Mouse (Mus musculus) T-helper 2 cell (primary cell): ENCODE results near the gene Ch25h.

Experiments
- in situ Hi-C: fragments of 300-600 bp; cut with MboI, MseI; formaldehyde crosslinking; loops from one replicate; pipeline ENCODE4 v1.15.1; 2025; ENCODE audit warnings: high pct_unique_total_duplicates

Gene Ch25h

GRCm38 (mm10) chr19:34474991-34475971 is at the start of gene Ch25h:
Gene Ch25h (minus strand): TSS chr19:34475164.
- in situ Hi-C loops = loop anchor here (5.0 kb wide), 1 partner anchor 233 kb away; no protein-coding TSS in a partner anchor

DNA sequence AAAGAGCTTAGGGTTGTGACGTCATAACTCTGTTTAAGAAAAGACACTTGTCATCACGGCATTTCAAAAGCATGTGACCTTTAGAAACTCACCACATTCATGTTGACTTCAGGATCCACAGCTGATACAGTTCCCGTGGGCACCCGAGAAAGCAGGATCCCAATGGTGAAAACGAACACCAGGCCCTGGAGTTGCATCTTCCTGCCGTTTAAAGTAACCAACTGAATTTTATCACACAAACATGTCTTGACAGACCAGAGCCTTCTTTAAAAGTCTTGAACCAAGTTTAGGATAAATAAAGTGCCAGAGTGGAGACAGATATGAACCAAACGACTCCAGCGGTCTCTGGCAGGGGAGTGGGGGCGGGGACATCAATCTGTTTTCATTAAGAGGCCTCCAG is 49.7 kb upstream of the Ch25h start:
- in situ Hi-C loops = no loop called here

GRCm38 (mm10) chr19:34523106-34523725 is 48.3 kb upstream of the Ch25h start:
- in situ Hi-C loops = no loop called here

GRCm38 (mm10) chr19:34521978-34522377 is 47.0 kb upstream of the Ch25h start:
- in situ Hi-C loops = no loop called here

GRCm38 (mm10) chr19:34521361-34521760 is 46.4 kb upstream of the Ch25h start:
- in situ Hi-C loops = no loop called here

DNA sequence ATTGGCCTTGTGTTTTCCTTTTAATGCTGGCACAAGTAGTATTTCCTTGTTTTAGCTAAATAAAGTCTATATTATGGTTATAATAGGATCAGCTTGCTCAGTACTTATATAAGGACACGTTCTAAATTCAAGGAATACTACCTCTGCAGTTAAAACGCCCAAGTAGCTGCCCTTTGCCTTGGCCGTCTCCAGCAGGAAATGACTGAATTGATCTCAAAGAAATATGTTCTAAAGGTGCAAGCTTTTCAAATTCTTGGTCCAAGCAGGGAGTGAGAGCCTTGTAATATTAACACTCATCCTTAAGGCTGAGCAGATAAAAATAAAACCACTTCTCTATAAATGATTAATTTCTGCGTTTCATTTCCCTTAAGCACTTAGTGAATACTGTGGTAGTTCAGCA is 45.1 kb upstream of the Ch25h start:
- in situ Hi-C loops = no loop called here

GRCm38 (mm10) chr19:34519646-34520045 is 44.7 kb upstream of the Ch25h start:
- in situ Hi-C loops = no loop called here

DNA sequence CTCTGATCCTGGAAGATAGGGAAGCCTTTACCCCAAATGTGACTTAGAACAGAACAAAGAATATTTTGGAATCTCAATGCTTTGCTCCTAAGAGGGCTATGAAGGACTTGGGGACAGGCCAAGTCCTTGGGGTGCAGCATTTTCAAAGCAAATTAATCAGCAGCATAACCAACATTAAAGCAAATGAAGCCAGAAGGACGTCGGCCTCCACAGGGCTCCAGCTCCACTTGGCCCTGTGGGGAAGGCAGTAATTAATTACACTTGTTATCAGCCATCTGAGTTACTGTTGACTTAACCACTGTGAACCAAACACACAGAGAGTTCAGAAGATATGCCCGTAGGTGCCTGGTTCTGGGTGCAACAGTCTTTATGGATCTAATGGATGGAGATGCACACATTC is 43.8 kb upstream of the Ch25h start:
- in situ Hi-C loops = no loop called here

- in situ Hi-C loops = no loop called here
Observed at GRCm38 (mm10) chr19:34517812-34518594, 43.0 kb upstream of the Ch25h start.

GRCm38 (mm10) chr19:34517197-34517596 is 42.2 kb upstream of the Ch25h start:
- in situ Hi-C loops = no loop called here

DNA sequence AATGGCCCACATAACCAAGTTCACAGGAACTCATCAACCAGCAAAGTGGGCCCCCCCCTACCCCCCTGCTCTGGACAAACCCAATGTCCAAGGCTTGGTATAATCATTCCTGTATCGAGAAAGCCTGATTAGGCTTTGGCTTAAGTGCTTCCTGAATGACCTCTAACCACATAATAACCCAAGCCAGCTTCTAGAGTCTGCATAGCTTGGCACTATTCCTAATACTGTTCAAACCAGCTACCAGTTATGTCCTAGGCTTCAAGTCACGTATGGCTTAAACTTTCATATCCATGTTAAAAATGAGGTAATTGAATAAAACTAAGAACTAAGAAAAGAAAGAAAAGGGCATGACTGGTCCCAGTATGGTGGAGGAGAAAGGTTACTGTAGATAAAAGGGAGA is 41.4 kb upstream of the Ch25h start:
- in situ Hi-C loops = no loop called here

GRCm38 (mm10) chr19:34515681-34516080 is 40.7 kb upstream of the Ch25h start:
- in situ Hi-C loops = no loop called here

DNA sequence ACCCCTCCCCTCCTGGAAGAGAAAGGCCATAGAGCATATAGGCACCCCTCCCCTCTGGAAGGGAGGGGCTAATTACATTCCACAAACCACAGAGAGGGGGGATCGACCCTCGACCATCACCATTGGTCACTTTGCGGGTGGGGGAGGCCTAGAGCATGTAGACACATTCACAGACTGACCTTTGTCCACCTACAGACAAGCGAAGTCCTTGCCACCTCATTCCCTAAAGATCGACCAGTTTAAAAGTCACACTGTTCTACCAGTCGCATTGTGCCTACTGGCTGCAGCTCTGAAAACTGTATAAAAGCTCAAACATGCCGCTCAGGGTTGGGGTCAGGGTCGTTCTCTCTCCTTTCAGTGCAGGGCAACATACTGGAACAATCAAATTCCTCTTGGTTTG is 36.6 kb upstream of the Ch25h start:
- in situ Hi-C loops = no loop called here

DNA sequence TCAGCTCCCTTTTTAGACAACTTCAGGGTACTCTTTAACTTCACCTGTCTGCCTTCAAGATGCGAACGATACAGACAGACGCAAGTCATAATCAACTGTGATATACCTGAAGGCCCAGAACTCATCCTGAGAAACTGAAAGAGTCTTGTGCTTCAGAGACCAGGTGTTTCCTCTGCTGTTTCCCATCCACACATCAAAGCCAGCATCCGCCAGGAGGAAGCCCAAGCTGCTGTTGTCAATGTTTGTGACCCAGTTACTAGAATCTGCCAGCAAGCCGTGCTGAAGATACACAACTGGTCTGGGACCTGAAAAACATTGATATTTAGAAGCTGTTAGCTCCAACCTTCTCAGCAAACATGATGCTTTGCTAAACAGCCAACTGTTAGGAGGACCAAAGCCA is 35.8 kb upstream of the Ch25h start:
- in situ Hi-C loops = no loop called here

DNA sequence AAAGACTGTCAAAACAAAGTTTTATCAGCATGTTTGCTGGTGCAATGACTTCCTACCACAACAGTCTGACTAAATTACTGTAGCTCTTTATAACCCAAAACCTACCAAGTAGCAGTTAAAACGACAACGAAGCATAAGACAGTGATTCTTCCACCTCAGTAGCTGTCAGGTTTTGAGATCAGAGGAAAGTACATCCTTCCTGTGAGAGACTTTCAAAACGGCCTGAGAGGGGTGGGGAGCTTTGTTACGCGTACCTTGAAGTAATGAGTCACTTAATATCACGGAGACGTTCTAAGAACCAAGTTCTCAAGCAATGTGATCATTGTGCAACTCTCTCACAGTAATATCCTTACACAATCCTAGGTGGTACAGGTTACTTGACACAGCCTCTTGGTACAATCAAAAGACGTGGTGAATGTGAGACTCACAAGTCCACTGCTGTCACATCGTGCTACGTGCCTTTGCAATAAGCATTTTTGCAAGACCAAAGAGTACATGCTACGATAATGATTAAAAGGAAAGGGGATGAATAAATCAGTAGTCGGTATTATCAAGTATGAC is 30.3 kb upstream of the Ch25h start:
- in situ Hi-C loops = no loop called here

DNA sequence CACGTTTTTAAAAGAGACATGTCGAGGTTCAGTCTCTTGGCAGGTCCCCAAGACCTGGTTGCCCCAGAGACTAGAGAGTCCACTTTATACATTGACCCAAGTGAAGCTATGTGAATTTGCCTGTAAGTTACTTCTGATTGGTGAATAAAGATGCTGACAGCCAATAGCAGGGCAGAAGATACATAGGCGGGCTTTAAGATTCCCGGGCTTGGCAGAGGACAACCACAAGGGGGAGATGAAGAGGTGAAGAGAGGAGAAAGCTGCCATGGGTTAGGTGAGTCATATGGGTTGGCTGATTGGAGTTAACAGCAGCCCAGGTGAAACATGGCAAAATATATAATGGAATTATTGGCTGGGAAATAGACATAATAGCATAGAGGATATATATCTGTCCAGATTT is 25.8 kb upstream of the Ch25h start:
- in situ Hi-C loops = no loop called here

DNA sequence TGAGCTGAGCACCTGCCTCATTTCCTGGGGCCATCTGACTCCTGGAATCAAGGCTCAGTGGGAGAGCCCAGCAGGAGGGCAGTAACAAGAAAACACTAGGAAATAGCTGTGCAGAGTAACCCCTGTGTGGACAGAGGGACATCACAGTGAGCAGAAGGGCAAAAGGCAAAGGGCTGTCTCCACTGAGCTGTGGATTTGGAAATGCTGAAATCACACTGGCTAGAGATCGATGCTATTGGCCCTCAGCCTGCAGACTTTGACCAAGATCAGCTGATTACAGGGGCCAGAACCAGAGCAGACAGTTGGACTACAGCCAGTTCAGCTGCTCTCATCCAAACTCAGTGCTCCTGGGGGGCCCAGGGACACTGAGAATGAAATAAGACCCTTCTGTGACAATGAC is 21.4 kb upstream of the Ch25h start:
- in situ Hi-C loops = no loop called here

- in situ Hi-C loops = no loop called here
Observed at GRCm38 (mm10) chr19:34493859-34494258, 18.9 kb upstream of the Ch25h start.

GRCm38 (mm10) chr19:34483547-34483946 is 8.6 kb upstream of the Ch25h start:
- in situ Hi-C loops = loop anchor here (5.0 kb wide), 1 partner anchor 151 kb away; no protein-coding TSS in a partner anchor

DNA sequence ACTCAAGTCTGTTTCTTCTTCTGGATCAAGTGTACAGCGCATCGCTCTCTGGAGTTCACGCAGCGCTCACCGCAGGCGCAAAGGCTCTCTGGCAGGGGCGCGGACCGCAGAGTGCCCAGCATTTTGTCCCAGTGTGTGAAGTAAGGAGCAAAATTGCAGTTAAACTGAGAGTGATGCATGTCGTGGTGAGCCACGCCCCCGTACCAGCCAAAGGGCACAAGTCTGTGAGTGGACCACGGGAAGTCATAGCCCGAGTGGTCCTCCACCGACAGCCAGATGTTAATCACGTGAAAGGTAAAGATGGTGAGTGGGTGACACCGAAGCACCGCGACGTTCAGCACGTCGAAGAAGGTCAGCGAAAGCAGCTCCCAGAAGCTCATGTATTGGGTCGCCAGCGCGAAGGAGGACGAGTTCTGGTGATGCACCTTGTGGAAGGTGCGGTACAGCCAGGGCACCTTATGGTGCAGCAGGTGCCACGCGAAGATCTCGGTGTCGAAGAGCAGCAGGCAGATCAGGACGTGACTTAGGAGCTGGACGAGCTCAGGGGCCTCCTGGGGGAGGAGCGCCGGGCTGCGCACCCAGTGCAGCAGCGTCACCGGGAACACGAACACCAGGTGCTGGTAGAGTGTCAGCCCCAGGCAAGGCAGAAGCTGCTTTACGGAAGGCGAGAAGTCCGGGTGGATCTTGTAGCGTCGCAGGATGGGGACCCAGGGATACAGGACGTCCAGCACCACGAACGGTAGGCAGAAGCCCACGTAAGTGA is 555 bp downstream of the Ch25h start:
- in situ Hi-C loops = no loop called here

DNA sequence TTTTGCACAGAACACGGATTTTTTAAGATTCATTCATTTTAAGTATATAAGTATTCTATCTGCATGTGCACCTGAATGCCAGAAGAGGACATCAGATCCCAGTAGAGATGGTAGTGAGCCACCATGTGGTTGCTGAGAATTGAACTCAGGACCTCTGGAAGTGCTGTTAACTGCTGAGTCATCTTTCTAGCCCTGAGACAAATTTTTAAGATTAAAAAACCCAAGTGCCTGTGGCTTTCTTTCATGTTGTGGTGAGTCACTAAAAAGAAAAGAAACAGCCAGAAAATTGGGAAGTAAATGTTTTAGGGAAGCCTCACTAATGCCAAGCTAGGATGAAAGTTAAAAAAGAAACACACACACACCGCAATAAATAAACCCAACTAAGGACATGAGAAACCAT is 3.3 kb downstream of the Ch25h start:
- in situ Hi-C loops = no loop called here
